Mouse (Mus musculus) gastrocnemius, postnatal 4 days (tissue): ENCODE data around the gene Ttc30b. TPM values are rescaled to one million over a fixed set of nuclear protein-coding genes. Genes with fewer than 3 reads are reported as not detected.
A peak's percentile ranks its signal among the peaks of the same experiment; 100 is the strongest.
"Not testable (repeated sequence)": the region's sequence is repeated elsewhere in the genome, so short reads cannot be mapped to it uniquely, and the experiment has no call there.

Experiments
- DNase-seq, 2 experiments: peaks; one replicate each; pipeline ENCODE4 v3.0.0; 2021 to 2022; ENCODE audit warnings: low spot score in 2 of 2, mixed read lengths in 2 of 2
- long read RNA-seq, 2 experiments: library from polyadenylated mRNA; stranded (forward); transcript quantifications; one replicate each; pipeline ENCODE4 v2.0.0; 2021
- total RNA-seq, 2 experiments: library from RNA; stranded (reverse); gene quantifications; 2 replicates each; pipeline ENCODE4 v1.2.3; 2021

The Ttc30b gene
- total RNA-seq, result 1 to 10 TPM; 6.2 to 6.5 TPM
- long read RNA-seq, experiment 1, transcript Ttc30b-201 (1 exons, 2,737 nt), result major isoform, 8 of 8 reads
- long read RNA-seq, experiment 1, partial matches to known transcripts, result 0 of 8 reads
- long read RNA-seq, experiment 1, other reads (novel, unspliced or antisense), result 0 of 8 reads
- long read RNA-seq, experiment 2, transcript Ttc30b-201 (1 exons, 2,737 nt), result major isoform, 8 of 8 reads
- long read RNA-seq, experiment 2, partial matches to known transcripts, result 0 of 8 reads
- long read RNA-seq, experiment 2, other reads (novel, unspliced or antisense), result 0 of 8 reads

- DNase-seq, result peak; percentile 58 to 77
Measured at GRCm38 (mm10) chr2:75938117-75939063, at the start of gene Ttc30b. Ttc30b (minus strand) TSS chr2:75938585.

- no peak for DNase-seq
Measured at GRCm38 (mm10) chr2:75987739-75988138, 49.4 kb upstream of the Ttc30b start.

GRCm38 (mm10) chr2:75985124-75985523 lies 46.7 kb upstream of the Ttc30b start:
- peak in 1 of 2 experiments; percentile 44 for DNase-seq

GRCm38 (mm10) chr2:75983847-75984246 lies 45.5 kb upstream of the Ttc30b start:
- DNase-seq, result no peak

- no peak for DNase-seq
Measured at GRCm38 (mm10) chr2:75983091-75983490, 44.7 kb upstream of the Ttc30b start.

- DNase-seq, result no peak
Measured at GRCm38 (mm10) chr2:75982626-75983025, 44.2 kb upstream of the Ttc30b start.

- peak in 1 of 2 experiments; percentile 76 for DNase-seq
Measured at GRCm38 (mm10) chr2:75981440-75982081, 43.2 kb upstream of the Ttc30b start, which contains the start of gene Ttc30a1. Ttc30a1 (minus strand) TSS chr2:75981967.

- DNase-seq, result not testable (repeated sequence)
Measured at GRCm38 (mm10) chr2:75980933-75981439, 42.6 kb upstream of the Ttc30b start.

- DNase-seq, result peak in 1 of 2 experiments; percentile 25
Measured at GRCm38 (mm10) chr2:75977752-75978368, 39.5 kb upstream of the Ttc30b start, which contains the start of gene Ttc30a2. Ttc30a2 (minus strand) TSS chr2:75978170.

- not testable (repeated sequence) for DNase-seq
Measured at GRCm38 (mm10) chr2:75976070-75976469, 37.7 kb upstream of the Ttc30b start.

GRCm38 (mm10) chr2:75974131-75974530 lies 35.7 kb upstream of the Ttc30b start:
- DNase-seq, result no peak

GRCm38 (mm10) chr2:75964972-75965371 lies 26.6 kb upstream of the Ttc30b start:
- peak; percentile 20 to 53 for DNase-seq

GRCm38 (mm10) chr2:75964512-75964911 lies 26.1 kb upstream of the Ttc30b start:
- DNase-seq, result peak; percentile 45 to 64

- no peak for DNase-seq
Measured at GRCm38 (mm10) chr2:75964051-75964450, 25.7 kb upstream of the Ttc30b start.

- no peak for DNase-seq
Measured at GRCm38 (mm10) chr2:75963211-75963840, 24.9 kb upstream of the Ttc30b start.

GRCm38 (mm10) chr2:75960366-75961330 lies 22.3 kb upstream of the Ttc30b start:
- peak in 1 of 2 experiments; percentile 27 for DNase-seq

- peak in 1 of 2 experiments; percentile 50 for DNase-seq
Measured at GRCm38 (mm10) chr2:75959850-75960365, 21.5 kb upstream of the Ttc30b start.

- DNase-seq, result peak in 1 of 2 experiments; percentile 24
Measured at GRCm38 (mm10) chr2:75959183-75959849, 20.9 kb upstream of the Ttc30b start.
